Mouse (Mus musculus) adrenal gland, adult 8-10 months (tissue): ENCODE data around the gene Gm3460. TPM values are rescaled to one million over a fixed set of nuclear protein-coding genes. Genes with fewer than 3 reads are reported as not detected.
A peak's percentile ranks its signal among the peaks of the same experiment; 100 is the strongest.
"Not testable (repeated sequence)": the region's sequence is repeated elsewhere in the genome, so short reads cannot be mapped to it uniquely, and the experiment has no call there.

Experiments
- DNase-seq: peaks from one replicate; pipeline ENCODE4 v3.0.0; 2022
- total RNA-seq, 4 experiments: library from RNA; stranded (reverse); gene quantifications; 2 replicates each; pipeline ENCODE4 v1.2.4; 2022

The Gm3460 gene
- total RNA-seq = not detected

GRCm38 (mm10) chr14:6622318-6622717, at the start of gene Gm3460:
Gene Gm3460, minus strand, starts transcription at chr14:6622418.
- not testable (repeated sequence) for DNase-seq

GRCm38 (mm10) chr14:6606436-6606835, 15.8 kb downstream of the Gm3460 start:
- DNase-seq = peak; percentile 0

GRCm38 (mm10) chr14:6605004-6605403, 17.2 kb downstream of the Gm3460 start:
- peak; percentile 0 for DNase-seq

GRCm38 (mm10) chr14:6604551-6604950, 17.7 kb downstream of the Gm3460 start:
- DNase-seq = peak; percentile 0

GRCm38 (mm10) chr14:6590513-6590912, 31.7 kb downstream of the Gm3460 start, which contains the start of gene Gm3629:
Gene Gm3629, minus strand, starts transcription at chr14:6590613.
- DNase-seq = not testable (repeated sequence)

Other genes starting within 250 kb of the Gm3460 start
- gene Gm16440, start 232.1 kb downstream of the Gm3460 start, total RNA-seq = not detected
- not detected for gene Gm3591, start 209.9 kb downstream of the Gm3460 start, total RNA-seq
- gene Gm3594, start 177.8 kb downstream of the Gm3460 start, total RNA-seq = not detected
- gene Gm8356, start 85.1 kb downstream of the Gm3460 start, total RNA-seq = not detected
- under 1 TPM in 1 of 4 experiments, not detected in 3; 0.52 TPM for gene Gm3629, start 31.8 kb downstream of the Gm3460 start, total RNA-seq
- not detected for gene Gm10251, start 61.8 kb upstream of the Gm3460 start, total RNA-seq
- not detected for gene Gm8050, start 97.8 kb upstream of the Gm3460 start, total RNA-seq
- under 1 TPM in 2 of 4 experiments, not detected in 2; 0.86 to 0.94 TPM for gene Gm3636, start 119.9 kb upstream of the Gm3460 start, total RNA-seq
- gene Gm8362, start 152.0 kb upstream of the Gm3460 start, total RNA-seq = not detected
- not detected for gene Gm3642, start 217.9 kb upstream of the Gm3460 start, total RNA-seq